Mouse (Mus musculus) 416B (cell line): Measurements from ENCODE around the gene Olfr1269.

Source experiments
- DNase-seq: peaks from one replicate; pipeline ENCODE4 v3.0.0; 2011; ENCODE audit warnings: low read depth

Olfr1269 gene

DNA sequence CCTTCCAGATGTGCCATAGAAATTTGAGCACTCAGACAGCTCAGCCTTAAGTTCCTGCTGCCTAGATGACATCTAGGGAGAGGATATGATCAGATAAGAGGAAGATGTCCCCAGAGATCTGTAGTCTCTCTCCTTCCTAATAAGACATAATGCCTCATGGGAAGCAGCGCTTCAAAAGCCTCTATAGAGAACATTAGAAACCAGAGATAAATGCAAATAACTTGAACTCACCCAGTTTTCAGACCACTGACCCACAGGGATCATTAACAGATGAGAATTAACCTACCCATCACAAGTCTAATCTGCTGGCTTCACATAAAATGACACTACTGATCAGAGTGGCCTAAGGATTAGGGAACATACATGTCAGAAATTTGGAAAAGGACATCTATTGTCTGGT lies at the start of gene Olfr1269:
Olfr1269 (minus strand) TSS at position 101 of the 400 bp plus-strand sequence.
- DNase-seq = no peak

DNA sequence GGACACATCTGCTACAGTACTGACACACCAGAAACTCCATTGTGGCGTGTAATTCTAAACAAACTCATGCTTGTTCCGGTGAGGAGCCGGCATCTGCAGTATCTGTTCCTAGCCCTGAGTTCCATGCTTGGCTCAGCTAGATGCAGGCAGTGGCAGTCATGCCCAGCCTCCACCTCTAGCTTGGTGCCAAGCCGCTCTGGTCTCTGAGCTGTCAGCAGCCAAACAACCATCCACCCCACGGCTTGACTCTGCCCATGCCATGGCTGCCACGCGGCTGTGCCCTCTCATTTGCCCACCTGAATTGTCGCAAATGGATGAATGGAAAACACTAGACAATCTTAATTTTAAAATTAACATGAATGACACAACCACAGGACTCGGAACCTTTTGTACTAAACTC lies 32.7 kb upstream of the Olfr1269 start:
- DNase-seq = no peak

DNA sequence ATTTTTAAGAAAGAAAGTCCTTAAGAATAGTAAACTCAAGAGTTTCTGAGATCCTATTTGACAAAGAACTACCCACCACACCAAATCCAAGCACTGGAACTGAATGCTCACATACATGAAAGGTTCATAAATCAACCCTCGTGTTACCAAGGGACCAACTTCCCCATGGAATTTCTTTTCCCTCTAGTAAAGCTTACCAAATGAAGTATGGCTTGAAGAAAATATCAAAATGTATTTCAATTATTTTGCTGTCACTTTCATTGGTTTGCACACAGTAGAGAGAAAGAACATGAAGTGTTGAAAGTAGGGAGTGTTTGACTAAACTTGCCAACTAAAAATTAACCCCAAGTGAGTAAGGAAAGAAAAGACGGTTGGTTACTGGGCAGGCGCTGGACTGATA lies 31.8 kb upstream of the Olfr1269 start, which contains the start of gene Olfr1270:
Olfr1270 (minus strand) TSS at position 101 of the 400 bp plus-strand sequence.
- no peak for DNase-seq

DNA sequence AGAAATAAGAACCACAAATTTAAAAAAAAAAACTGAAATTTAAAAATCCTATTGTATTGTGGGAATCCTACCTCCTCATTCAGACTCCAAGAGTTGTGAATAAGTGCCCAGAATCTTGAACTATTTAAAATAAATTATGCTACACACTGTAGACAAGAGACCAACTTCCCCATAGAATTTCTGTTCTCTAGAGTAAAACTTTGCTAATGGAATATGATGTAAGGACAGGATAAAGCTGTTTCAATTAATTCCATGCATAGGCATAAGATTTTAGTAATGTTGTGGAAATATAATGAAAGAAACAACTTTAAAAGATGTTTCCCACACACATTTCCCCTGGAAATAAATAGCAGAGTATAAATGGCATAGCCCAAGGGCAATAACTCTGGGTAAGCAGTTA lies 21.0 kb upstream of the Olfr1269 start, which contains the start of gene Olfr32:
Olfr32 (minus strand) TSS at position 101 of the 400 bp plus-strand sequence.
- DNase-seq = no peak

DNA sequence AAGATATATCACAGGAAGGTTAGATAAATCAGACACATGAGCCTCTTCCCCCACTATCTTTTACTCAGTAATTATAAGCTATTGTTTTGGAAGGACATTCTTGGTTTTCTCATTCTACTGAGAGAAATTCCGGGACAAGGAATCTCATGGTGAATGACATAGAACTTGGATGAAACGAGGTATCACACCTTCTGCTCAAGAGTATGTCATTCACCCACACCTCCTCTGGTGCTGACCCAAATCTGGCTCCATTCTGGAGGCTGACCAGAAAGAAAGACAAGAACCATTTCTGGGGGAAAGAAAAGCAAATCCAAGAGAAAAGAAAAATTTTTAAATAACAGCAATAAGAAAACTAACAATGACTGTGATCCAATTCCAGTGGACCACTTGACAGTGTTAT lies 51.1 kb downstream of the Olfr1269 start:
- DNase-seq = no peak
